In genomic region chr7:73554849-73555248, GRCm38 (mm10) we compare ENCODE assay signal across 10 mouse cellular contexts. TPM values are rescaled to one million over a fixed set of nuclear protein-coding genes. Genes with fewer than 3 reads are reported as not detected.
DNase-seq lines count a peak whose midpoint lies in the region; ATAC-seq and TF ChIP-seq lines count a peak whose summit lies in the region.
"Had no signal": no experiment of that assay in that cellular context is flagged by ENCODE, and none has a peak within 500 bp of the region (broad histone marks: within the 10 kb centered on the region; RNA-seq: fewer than 3 reads in every experiment).

No protein-coding gene starts in this region.

- no peak for TF ChIP-seq CTCF in midbrain, postnatal 0 days (IDR thresholded peaks at IDR 0.05)
- TF ChIP-seq CTCF in forebrain, postnatal 0 days (IDR thresholded peaks at IDR 0.05; ENCODE audit: low read depth), result no peak

- H3K4me3 ChIP-seq in hindbrain, embryonic 12.5 days, result no peak overlapping the region
- H3K4me3 ChIP-seq in hindbrain, embryonic 16.5 days (ENCODE audit: low read length), result no peak overlapping the region
- no peak overlapping the region for H3K4me3 ChIP-seq in midbrain, postnatal 0 days (ENCODE audit: low read depth, low read length)
- no peak overlapping the region for H3K4me3 ChIP-seq in midbrain, embryonic 13.5 days (replicated peaks)
- H3K4me3 ChIP-seq in forebrain, postnatal 0 days (ENCODE audit: low read depth, low read length), result peak overlapping the region; percentile 25

- 69% methylated on average over 2 of the region's 2 CpGs for WGBS in hindbrain, embryonic 12.5 days
- 36% methylated on average over 2 of the region's 2 CpGs for WGBS in hindbrain, embryonic 16.5 days
- 22% methylated on average over 2 of the region's 2 CpGs for WGBS in midbrain, postnatal 0 days
- 61% methylated on average over 2 of the region's 2 CpGs for WGBS in midbrain, embryonic 13.5 days
- WGBS in forebrain, postnatal 0 days, result 10% methylated on average over 2 of the region's 2 CpGs

- H3K27ac ChIP-seq in hindbrain, embryonic 12.5 days, result no peak overlapping the region
- no peak overlapping the region for H3K27ac ChIP-seq in hindbrain, embryonic 16.5 days (ENCODE audit: low read depth, low read length)
- no peak overlapping the region for H3K27ac ChIP-seq in midbrain, postnatal 0 days (ENCODE audit: low read depth, low read length)
- H3K27ac ChIP-seq in midbrain, embryonic 13.5 days, result no peak overlapping the region
- H3K27ac ChIP-seq in forebrain, postnatal 0 days (ENCODE audit: low read depth, low read length), result no peak overlapping the region

- no peaks in the 10 kb centered on the region for H3K9me3 ChIP-seq in hindbrain, embryonic 12.5 days (replicated peaks)
- H3K9me3 ChIP-seq in hindbrain, embryonic 16.5 days (ENCODE audit: control insufficient read depth, low read length), result no peaks in the 10 kb centered on the region
- H3K9me3 ChIP-seq in midbrain, postnatal 0 days (ENCODE audit: low read length), result no peaks in the 10 kb centered on the region
- H3K9me3 ChIP-seq in midbrain, embryonic 13.5 days, result no peaks in the 10 kb centered on the region
- H3K9me3 ChIP-seq in forebrain, postnatal 0 days (ENCODE audit: low read length), result no peaks in the 10 kb centered on the region

- H3K27me3 ChIP-seq in hindbrain, embryonic 12.5 days, result no peaks in the 10 kb centered on the region
- no peaks in the 10 kb centered on the region for H3K27me3 ChIP-seq in hindbrain, embryonic 16.5 days (replicated peaks; ENCODE audit: control insufficient read depth, insufficient read depth, low read length)
- no peaks in the 10 kb centered on the region for H3K27me3 ChIP-seq in midbrain, postnatal 0 days (ENCODE audit: insufficient read depth, low read length)
- H3K27me3 ChIP-seq in midbrain, embryonic 13.5 days, result no peaks in the 10 kb centered on the region
- H3K27me3 ChIP-seq in forebrain, postnatal 0 days (ENCODE audit: insufficient read depth, low read length), result no peaks in the 10 kb centered on the region

- peak overlapping the region; percentile 48; the same call in 1 of the 2 replicates for H3K4me2 ChIP-seq in hindbrain, embryonic 12.5 days (replicated peaks)
- no peak overlapping the region for H3K4me2 ChIP-seq in hindbrain, embryonic 16.5 days (ENCODE audit: low read length)
- H3K4me2 ChIP-seq in midbrain, postnatal 0 days (ENCODE audit: low read depth, low read length, poor library complexity, severe bottlenecking), result peak overlapping the region; percentile 38; the same call in 1 of the 2 replicates
- no peak overlapping the region for H3K4me2 ChIP-seq in midbrain, embryonic 13.5 days (replicated peaks)
- no peak overlapping the region; the same call in 1 of the 2 replicates for H3K4me2 ChIP-seq in forebrain, postnatal 0 days (ENCODE audit: low read depth)

- no peak for DNase-seq in midbrain, postnatal 0 days (ENCODE audit: low spot score)
- DNase-seq in forebrain, postnatal 0 days, result no peak
- no peak for DNase-seq in embryo, embryonic 10.5 days (ENCODE audit: low spot score)
- no peak for DNase-seq in layer of hippocampus, adult 11-12 months (ENCODE audit: low spot score)
- DNase-seq: cerebellum, adult 8-10 months; heart, adult 18-20 months; kidney, adult 11 months had no signal

- H3K9ac ChIP-seq in hindbrain, embryonic 12.5 days, result no peak overlapping the region
- no peak overlapping the region for H3K9ac ChIP-seq in hindbrain, embryonic 16.5 days (ENCODE audit: low read depth, low read length)
- no peak overlapping the region for H3K9ac ChIP-seq in midbrain, postnatal 0 days (replicated peaks; ENCODE audit: low read length, poor library complexity, severe bottlenecking)
- H3K9ac ChIP-seq in midbrain, embryonic 13.5 days (replicated peaks), result no peak overlapping the region
- H3K9ac ChIP-seq in forebrain, postnatal 0 days, result no peak overlapping the region; the same call in 1 of the 2 replicates

- H3K4me1 ChIP-seq in hindbrain, embryonic 12.5 days, result peaks cover 16% of the 10 kb centered on the region
- H3K4me1 ChIP-seq in hindbrain, embryonic 16.5 days (ENCODE audit: control insufficient read depth, insufficient read depth, low read depth, low read length), result peaks cover 19% of the 10 kb centered on the region
- peaks cover 5% of the 10 kb centered on the region; the same call in 1 of the 2 replicates for H3K4me1 ChIP-seq in midbrain, postnatal 0 days (ENCODE audit: insufficient read depth, low read length)
- peaks cover 26% of the 10 kb centered on the region for H3K4me1 ChIP-seq in midbrain, embryonic 13.5 days (replicated peaks)
- H3K4me1 ChIP-seq in forebrain, postnatal 0 days (ENCODE audit: insufficient read depth), result peaks cover 20% of the 10 kb centered on the region

- H3K36me3 ChIP-seq in hindbrain, embryonic 12.5 days, result peaks cover 7% of the 10 kb centered on the region; the same call in 1 of the 2 replicates
- H3K36me3 ChIP-seq in hindbrain, embryonic 16.5 days (ENCODE audit: control insufficient read depth, insufficient read depth, low read length), result no peaks in the 10 kb centered on the region; the same call in 1 of the 2 replicates
- H3K36me3 ChIP-seq in midbrain, postnatal 0 days (ENCODE audit: insufficient read depth, low read length), result no peaks in the 10 kb centered on the region
- peaks cover 8% of the 10 kb centered on the region for H3K36me3 ChIP-seq in midbrain, embryonic 13.5 days
- 0 out of 2 replicates have a peak, but pooled peaks cover 2% of the 10 kb centered on the region for H3K36me3 ChIP-seq in forebrain, postnatal 0 days (ENCODE audit: insufficient read depth)

- no peak for ATAC-seq in hindbrain, embryonic 12.5 days (ENCODE audit: low FRiP score)
- no peak for ATAC-seq in hindbrain, embryonic 16.5 days
- no peak for ATAC-seq in midbrain, postnatal 0 days (ENCODE audit: low FRiP score)
- no peak for ATAC-seq in midbrain, embryonic 13.5 days
- ATAC-seq in forebrain, postnatal 0 days, result no peak

RNA-seq across cellular contexts. Expression of gene Chd2, which starts 13.2 kb away (rescaled TPM):
- 63.6 and 67.9 TPM in 2 replicates for polyA plus RNA-seq in hindbrain, embryonic 12.5 days (2016; fragmentation: Nextera tagmentation; extraction: Ambion mirVana)
- 34.0 and 35.3 TPM in 2 replicates for polyA plus RNA-seq in hindbrain, embryonic 16.5 days (2015; fragmentation: Nextera tagmentation; extraction: Ambion mirVana)
- 34.0 and 34.4 TPM in 2 replicates for total RNA-seq in midbrain, postnatal 0 days (2014; rRNA removed)
- 33.2 and 43.8 TPM in 2 replicates for polyA plus RNA-seq in midbrain, postnatal 0 days (2015; fragmentation: Nextera tagmentation; extraction: Ambion mirVana)
- 48.5 and 57.4 TPM in 2 replicates for polyA plus RNA-seq in midbrain, embryonic 13.5 days (2015; fragmentation: Nextera tagmentation; extraction: Ambion mirVana)
- 31.9 and 53.9 TPM in 2 replicates for total RNA-seq in forebrain, postnatal 0 days (2014; rRNA removed)
- polyA plus RNA-seq in forebrain, postnatal 0 days (2015; fragmentation: Nextera tagmentation; extraction: Ambion mirVana), result 20.2 and 32.0 TPM in 2 replicates

Comparison
In these comparisons a context has a peak if more than half of its experiments do, and no peak if none do; other contexts are left out.
1. H3K4me2 ChIP-seq: peak in hindbrain, embryonic 12.5 days (single experiment) and midbrain, postnatal 0 days (single experiment); none in hindbrain, embryonic 16.5 days (single experiment), midbrain, embryonic 13.5 days (single experiment) and forebrain, postnatal 0 days (single experiment).